Mouse (Mus musculus): ENCODE results near the gene Apoh. TPM values are rescaled to one million over a fixed set of nuclear protein-coding genes. Genes with fewer than 3 reads are reported as not detected.

Gene Apoh
- total and polyA plus RNA-seq, 3 experiments, result 0.95 TPM; not detected in 2

GRCm38 (mm10) chr11:108459599-108459998 is 116.4 kb downstream of the Apoh start:
- dilution Hi-C loops (cut with MboI; ENCODE audit: extremely low pct_ligation_motif_present, extremely low pct_unique_long_range_greater_than_20kb, low sequenced_read_pairs), result no loop called here
- in situ Hi-C loops (cut with MboI; ENCODE audit: low pct_ligation_motif_present, low pct_unique_long_range_greater_than_20kb, low sequenced_read_pairs), result loop anchor here (10.0 kb wide), 4 partner anchors 135 to 735 kb away; partner anchors contain the start of gene Axin2
- H3K4me2 ChIP-seq (ENCODE audit: insufficient read depth, low read depth, poor library complexity, severe bottlenecking), result no peak overlapping the region
- no peak overlapping the region for H3K27ac ChIP-seq (ENCODE audit: insufficient read depth, low read depth)
- H3K79me2 ChIP-seq (replicated peaks; ENCODE audit: control insufficient read depth, extremely low read depth, insufficient read depth, poor library complexity, severe bottlenecking), result no peaks in the 10 kb centered on the region
- no peak for DNase-seq (ENCODE audit: extremely low read depth)
- H3K36me3 ChIP-seq (replicated peaks in 1 of 2; ENCODE audit: control insufficient read depth in 1 of 2, insufficient read depth in 1 of 2, low read length in 1 of 2), result no peaks in the 10 kb centered on the region
- no peak overlapping the region for H3K4me3 ChIP-seq (replicated peaks in 1 of 3; ENCODE audit: low read depth in 2 of 3, low read length in 2 of 3, poor library complexity in 1 of 3)
- no peak overlapping the region for H3K9ac ChIP-seq (ENCODE audit: insufficient read depth, low read depth)
- no peaks in the 10 kb centered on the region for H3K27me3 ChIP-seq (replicated peaks)
- no peaks in the 10 kb centered on the region for H3K4me1 ChIP-seq (ENCODE audit: control insufficient read depth in 1 of 2, insufficient read depth in 2 of 2)
- no peak for TF ChIP-seq JUND (conservative IDR thresholded peaks at IDR 0.05; ENCODE audit: low read depth, low read length)
- peaks cover 2% of the 10 kb centered on the region for H3K9me3 ChIP-seq (replicated peaks; ENCODE audit: low read length)

Other genes starting within 250 kb of the Apoh start
- gene Prkca, start 574 bp downstream of the Apoh start, total RNA-seq (2012; rRNA removed), result 40.0 and 40.7 TPM in 2 replicates
- 38.3 and 43.7 TPM in 2 replicates for gene Prkca, start 574 bp downstream of the Apoh start, total RNA-seq (2014; rRNA removed)
- 105 and 107 TPM in 2 replicates for gene Prkca, start 574 bp downstream of the Apoh start, polyA plus RNA-seq (2012; ENCODE audit: insufficient read length, low read depth)
- 0.67 and 0.93 TPM in 2 replicates for gene Cep112, start 81.8 kb downstream of the Apoh start, total RNA-seq (2012; rRNA removed)
- 1.3 and 2.5 TPM in 2 replicates for gene Cep112, start 81.8 kb downstream of the Apoh start, total RNA-seq (2014; rRNA removed)
- gene Cep112, start 81.8 kb downstream of the Apoh start, polyA plus RNA-seq (2012; ENCODE audit: insufficient read length, low read depth), result 1.4 and 2.9 TPM in 2 replicates

Measured in CH12.LX (cell line).